Mouse (Mus musculus) liver, embryonic 12.5 days (tissue): ENCODE measurements around the gene Rnf168. TPM values are rescaled to one million over a fixed set of nuclear protein-coding genes. Genes with fewer than 3 reads are reported as not detected.

ENCODE experiments used
- microRNA counts: library from miRNA; unstranded; fragments of <30 nt; microRNA quantifications from one replicate; lab custom pipeline; 2017
- microRNA-seq: library from miRNA; unstranded; fragments of <30 nt; microRNA quantifications from one replicate; pipeline ENCODE4, GENCODE M21; 2017
- polyA plus RNA-seq: library from polyadenylated mRNA; unstranded; fragments of >200 nt; fragmentation: Nextera tagmentation; extraction: Ambion mirVana; gene quantifications from 2 replicates; pipeline ENCODE4 v1.2.1, GENCODE M21; 2016

Gene Rnf168
- polyA plus RNA-seq, 1 experiment from 2014 or later = 24.7 TPM

MicroRNAs encoded within 50 kb of the gene (microRNA counts, 519-probe panel; counts per million panel counts)
- 582 counts per million, percentile 70 among the panel's probes with 10 or more counts for microRNA mmu-miR-1946a (lab: Ali Mortazavi, UCI)

Small RNA genes within 50 kb of the gene (microRNA-seq; reads per million reads assigned to microRNA genes)
- not detected for gene Mir1946a

Other genes starting within 250 kb of the Rnf168 start
- 17.7 and 18.3 TPM in 2 replicates for gene Pak2, start 198.1 kb upstream of the Rnf168 start, polyA plus RNA-seq
- gene Pigx, start 177.7 kb upstream of the Rnf168 start, polyA plus RNA-seq = 33.8 and 37.2 TPM in 2 replicates
- 7.6 TPM in 2 replicates for gene Cep19, start 177.7 kb upstream of the Rnf168 start, polyA plus RNA-seq
- 26.5 and 29.9 TPM in 2 replicates for gene Nrros, start 111.9 kb upstream of the Rnf168 start, polyA plus RNA-seq
- gene Bex6, start 97.6 kb upstream of the Rnf168 start, polyA plus RNA-seq = 1.5 and 1.6 TPM in 2 replicates
- 13.0 and 13.8 TPM in 2 replicates for gene Fbxo45, start 30.3 kb upstream of the Rnf168 start, polyA plus RNA-seq
- gene Wdr53, start 30.2 kb upstream of the Rnf168 start, polyA plus RNA-seq = 13.0 and 15.3 TPM in 2 replicates
- gene Smco1, start 6.0 kb upstream of the Rnf168 start, polyA plus RNA-seq = not detected in 2 replicates
- 10.9 and 11.0 TPM in 2 replicates for gene Ubxn7, start 54.8 kb downstream of the Rnf168 start, polyA plus RNA-seq
- not detected in 2 replicates for gene Tm4sf19, start 123.0 kb downstream of the Rnf168 start, polyA plus RNA-seq
- 8.1 and 8.6 TPM in 2 replicates for gene Tctex1d2, start 142.2 kb downstream of the Rnf168 start, polyA plus RNA-seq
- 37.6 TPM in 2 replicates for gene Pcyt1a, start 153.5 kb downstream of the Rnf168 start, polyA plus RNA-seq
- 0.57 and 0.66 TPM in 2 replicates for gene Slc51a, start 210.4 kb downstream of the Rnf168 start, polyA plus RNA-seq
- gene Zdhhc19, start 218.8 kb downstream of the Rnf168 start, polyA plus RNA-seq = not detected in 2 replicates